Mouse (Mus musculus): ENCODE results near the gene Fen1.
"Not testable (repeated sequence)": the region's sequence is repeated elsewhere in the genome, so short reads cannot be mapped to it uniquely, and the experiment has no call there.

The Fen1 gene

DNA sequence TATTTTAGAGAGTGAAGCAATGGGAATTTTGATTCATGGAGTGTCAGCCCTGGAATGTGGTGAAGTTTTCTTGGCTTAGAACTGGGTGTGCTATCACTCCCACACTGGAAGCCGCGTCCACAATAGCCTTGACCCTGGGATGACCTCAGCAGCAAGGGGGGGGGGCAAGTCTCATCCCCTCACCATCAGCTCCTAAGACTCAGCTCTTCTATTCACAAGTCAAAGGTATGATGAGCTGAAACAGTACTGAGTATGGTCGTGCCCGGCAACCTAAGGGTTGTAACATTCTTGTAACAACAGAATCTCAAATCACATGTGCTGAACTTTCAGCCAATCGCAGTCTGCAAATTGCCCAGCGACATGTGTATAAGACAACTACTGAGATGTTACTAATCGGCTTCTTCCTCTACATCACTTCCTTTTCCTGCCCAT is 27.0 kb downstream of the Fen1 start:
- DNase-seq, result peak; percentile 64

DNA sequence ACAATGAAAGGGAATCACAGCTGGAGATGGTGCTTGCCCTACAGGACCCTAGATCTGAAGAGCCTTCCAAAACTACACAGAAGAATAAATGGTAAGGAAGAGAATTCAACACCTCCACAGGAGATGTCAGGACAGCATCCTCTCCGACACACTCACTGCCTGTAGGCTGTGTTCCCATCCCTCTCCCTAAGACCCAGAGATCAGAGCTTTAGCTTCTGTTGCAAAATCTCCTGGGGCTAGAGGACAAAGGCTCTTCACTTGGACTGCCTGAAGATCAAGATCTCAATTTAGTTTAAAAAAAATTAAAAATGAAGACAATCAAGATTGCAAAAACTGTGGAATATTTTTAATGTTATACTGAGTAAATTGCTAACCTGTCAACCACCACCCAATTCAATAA is 27.5 kb downstream of the Fen1 start:
- no peak for DNase-seq

DNA sequence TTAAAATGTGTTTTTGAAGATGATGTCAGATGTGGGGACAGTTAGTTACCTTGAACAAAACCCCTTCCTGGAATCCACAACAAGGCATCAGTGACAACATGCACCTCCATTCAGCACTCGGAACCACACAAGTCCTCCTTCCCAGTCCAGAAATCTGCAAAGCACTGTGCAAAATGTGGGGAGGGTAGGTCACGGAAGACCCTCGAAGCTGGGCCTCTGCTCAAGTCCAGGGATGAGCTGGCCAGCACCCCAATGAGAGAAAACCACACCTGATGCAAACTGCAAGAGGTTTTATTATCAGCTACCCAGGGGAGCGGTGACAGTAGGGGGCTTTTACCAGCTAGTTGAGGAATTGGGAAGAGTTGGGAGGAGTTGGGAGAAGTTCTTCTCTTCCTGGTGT is 29.0 kb downstream of the Fen1 start:
- DNase-seq, result no peak

DNA sequence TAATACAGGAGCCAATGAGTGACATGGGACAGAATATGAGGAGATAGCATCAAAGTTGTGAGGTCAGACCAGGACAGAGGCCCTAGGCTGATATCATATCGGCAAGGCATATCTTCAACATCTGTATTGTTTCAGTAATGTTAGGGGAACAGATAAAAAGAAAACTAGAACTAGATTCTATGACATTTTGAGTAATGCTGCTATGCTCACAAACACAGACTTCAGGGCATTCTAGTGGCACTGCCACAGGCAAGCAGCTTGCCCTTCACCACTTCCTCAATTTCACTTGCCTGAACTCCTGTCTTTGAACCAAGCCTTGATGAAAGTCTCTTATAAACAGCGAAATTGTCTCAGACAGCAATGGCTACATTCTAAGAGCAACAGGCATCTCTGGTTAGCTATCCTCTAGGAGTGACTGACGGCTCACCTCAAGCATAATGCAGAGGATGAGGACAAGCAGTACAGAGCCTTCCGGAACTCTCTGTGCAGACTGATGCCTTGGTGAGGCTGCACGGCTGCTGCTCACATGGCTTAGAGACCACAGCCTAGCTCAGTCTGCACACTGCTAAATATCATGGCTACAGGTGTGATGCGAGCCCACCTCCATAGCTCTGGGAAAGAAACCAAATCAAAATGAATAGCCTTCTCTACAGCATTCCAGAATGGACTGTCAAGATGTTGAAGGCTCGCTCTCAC is 30.0 kb downstream of the Fen1 start:
- no peak for DNase-seq

DNA sequence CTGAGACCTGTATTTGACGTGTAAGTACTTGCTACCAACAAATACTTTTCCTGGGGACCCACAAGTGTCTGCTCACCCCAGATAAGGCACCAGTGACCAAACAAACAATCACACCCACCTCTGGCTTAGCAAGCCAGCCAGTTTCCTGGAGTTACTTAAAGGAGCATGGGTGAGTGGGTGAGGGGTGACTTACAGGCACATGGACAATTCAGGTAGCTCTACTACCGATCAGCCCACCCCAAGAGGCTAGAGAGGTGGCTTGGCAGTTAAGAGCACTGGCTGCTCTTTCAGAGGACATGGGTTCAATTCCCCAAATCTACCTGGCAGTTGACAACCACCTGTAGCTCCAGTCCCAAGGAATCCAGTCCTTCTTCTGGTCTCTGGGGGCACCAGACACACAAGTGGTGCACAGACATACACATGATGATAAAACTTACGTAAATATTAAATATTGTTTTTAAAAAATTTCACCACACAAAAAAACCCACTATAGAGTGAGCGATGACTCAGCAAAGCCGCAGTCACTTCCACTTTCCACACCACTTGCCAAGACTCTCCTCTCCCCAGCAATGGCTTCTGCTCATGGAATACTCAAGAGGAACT is 30.8 kb downstream of the Fen1 start:
- DNase-seq, result no peak

DNA sequence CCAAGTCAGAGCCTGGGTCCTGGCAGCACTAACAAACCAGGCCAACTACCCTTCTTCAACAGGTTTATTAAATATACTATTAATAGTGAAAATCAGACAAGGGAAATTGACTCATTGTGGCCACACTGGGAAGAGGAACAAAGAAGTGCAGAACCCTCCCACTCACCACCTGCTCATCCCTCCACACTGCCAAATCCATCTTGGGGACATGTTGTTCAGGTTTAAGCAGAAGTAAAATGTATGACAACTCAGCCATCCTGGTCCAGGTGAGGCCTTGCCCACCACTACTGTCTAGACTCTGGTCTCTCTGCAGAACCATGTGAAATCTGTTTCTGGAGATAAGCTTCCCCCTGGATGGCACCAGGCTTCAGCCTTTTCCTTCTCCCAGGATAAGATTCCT is 32.1 kb downstream of the Fen1 start:
- no peak for DNase-seq

DNA sequence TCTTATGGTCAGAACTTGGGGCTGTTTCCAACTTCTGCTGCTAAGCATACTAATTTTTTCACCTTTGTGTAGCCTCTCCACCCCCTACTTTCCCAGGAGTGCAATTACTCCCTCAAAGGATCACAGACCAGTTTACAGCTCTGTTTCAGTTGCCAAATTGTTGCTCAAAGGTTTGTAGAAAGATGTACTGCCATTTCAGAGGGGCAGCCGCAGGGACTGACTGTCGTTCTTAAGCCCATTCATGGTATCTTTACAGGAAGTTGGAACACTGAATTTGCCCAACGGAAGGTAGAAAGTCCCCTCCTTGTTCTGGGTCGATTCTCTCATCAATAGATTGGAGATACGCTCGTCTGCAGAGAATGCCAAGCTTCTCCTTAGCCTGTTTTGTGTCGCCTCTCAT is 32.6 kb downstream of the Fen1 start:
- DNase-seq, result no peak

DNA sequence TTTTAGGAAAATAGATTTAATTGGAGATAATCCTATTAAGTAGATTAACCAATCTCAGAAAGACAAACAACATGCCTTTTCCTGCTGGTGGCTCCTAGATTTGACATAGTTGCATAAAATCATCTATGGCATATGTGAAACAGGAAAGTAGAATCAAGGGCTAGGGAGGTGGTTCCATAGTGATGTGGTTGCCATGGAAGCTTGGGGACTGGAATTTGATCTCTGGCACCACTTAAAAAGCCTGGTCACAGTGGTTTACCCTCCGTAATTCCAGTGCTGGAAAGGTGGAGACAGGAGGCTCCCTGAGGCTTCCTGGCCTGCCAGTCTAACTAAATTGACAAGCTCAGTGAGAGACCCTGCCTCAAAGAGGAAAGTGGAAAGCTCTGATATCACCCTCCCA is 33.5 kb downstream of the Fen1 start:
- no peak for DNase-seq

DNA sequence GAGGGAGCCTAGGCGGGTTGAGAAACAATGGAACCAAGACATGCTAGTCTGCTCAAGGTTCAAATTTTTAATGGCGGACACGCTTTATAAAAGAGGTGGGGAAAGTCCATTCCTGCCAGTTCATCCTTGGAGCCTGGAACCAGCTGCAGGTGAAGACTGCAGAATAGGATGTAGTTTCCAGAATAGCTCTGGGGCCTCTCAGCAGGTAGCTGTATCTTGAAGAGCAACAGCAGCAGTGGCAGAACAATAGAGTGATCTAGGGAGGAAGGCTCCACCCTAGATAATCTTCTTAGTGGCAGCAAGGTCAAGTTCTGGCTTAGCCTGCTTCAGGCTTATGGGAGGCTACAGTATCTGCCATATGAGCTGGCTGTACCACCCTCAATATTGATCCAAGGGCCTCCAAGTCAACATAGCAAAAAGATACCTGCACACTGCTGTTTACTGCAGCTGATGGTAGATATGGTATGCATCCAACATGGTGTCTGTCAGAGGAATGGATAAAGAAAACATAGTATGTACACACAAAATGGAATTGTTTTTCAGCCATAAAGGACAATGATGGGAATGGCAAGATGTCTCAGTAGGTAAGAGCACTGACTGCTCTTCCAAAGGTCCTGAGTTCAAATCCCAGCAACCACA is 34.2 kb downstream of the Fen1 start:
- DNase-seq, result not testable (repeated sequence)

DNA sequence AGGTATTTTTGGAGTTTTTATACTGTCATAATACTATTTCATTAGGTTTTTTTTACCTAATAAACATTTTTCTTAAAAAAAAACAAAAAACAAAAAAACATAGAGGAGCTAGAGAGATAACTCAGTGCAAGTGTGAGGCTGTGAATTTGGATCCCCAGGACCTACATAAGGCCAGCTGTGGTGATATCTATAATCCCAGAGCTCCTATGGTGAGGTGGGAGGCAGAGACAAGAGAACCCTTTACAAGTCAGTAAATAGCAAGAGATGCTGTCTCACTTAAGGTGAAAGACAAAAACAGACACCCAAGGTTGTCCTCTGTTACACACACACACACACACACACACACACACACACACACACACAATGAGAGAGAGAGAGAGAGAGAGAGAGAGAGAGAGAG is 34.8 kb downstream of the Fen1 start:
- DNase-seq, result no peak

DNA sequence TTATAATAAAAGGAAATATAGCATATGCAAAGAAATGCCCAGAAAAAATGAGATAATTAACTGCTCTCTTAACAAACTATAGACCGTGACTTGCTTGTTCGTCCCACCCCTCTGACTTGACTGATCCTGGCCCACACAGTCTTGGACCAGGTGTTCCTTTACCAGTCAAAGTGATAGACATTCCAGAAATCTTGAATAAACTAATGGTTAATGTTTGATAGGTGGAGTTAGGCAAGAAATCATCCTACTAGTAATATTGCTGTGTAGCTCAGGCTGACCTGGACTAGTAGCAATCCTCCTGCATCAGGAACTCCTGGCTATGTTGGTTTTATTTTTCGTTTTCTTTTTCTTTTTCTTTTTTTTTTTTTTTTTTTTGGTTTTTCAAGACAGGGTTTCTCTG is 35.5 kb downstream of the Fen1 start:
- no peak for DNase-seq

DNA sequence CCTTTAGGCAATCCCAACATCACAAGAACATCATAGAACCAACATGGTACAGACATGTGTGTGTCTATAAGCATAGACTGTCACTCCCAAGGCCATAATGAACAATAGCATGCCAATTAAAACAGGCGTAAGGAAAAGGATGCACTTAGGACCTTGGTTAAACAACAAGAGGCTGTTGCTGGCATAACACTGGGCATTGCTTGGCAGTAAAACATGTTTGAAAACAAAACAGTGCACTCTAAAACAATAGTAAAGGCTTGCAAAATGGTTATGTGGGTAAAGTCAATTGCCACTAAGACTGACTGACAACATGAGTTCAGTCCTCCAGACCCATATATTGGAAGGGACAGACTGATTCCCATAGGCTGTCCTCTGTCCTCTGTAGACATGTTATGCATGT is 36.0 kb downstream of the Fen1 start:
- no peak for DNase-seq

DNA sequence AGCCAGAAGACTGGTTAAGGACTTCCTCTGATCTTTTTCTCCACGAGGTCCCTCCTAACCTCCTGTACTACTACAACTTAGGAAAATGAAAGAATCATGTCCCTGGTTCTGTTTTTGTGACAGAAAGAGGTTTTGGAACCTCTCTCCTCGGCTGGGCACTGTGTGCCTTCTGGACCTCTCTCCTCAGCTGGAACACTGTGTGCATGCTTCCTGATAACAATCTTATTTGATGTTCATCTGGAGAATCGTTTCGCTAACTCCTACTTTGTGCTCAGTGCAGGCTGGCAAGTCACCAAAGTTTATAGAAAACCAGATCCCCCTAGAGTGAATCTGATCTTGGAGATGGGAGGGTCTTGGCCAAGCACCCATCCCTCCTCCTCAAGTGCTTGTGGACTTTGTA is 36.9 kb downstream of the Fen1 start:
- DNase-seq, result no peak

DNA sequence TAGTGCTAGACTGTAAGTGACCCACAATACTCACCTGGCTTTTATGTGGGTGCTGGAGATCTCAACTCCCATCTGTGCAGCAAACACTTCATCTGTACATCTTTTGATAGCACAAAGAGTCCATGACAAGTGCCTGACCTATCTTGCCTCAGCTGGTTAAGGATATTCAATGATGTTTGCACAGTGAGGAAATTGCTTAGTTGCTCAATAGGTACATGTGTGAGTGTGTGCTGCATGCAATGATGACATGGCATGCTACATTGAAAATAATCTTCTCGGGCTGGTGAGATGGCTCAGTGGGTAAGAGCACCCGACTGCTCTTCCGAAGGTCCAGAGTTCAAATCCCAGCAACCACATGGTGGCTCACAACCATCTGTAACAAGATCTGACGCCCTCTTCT is 38.0 kb downstream of the Fen1 start:
- not testable (repeated sequence) for DNase-seq

DNA sequence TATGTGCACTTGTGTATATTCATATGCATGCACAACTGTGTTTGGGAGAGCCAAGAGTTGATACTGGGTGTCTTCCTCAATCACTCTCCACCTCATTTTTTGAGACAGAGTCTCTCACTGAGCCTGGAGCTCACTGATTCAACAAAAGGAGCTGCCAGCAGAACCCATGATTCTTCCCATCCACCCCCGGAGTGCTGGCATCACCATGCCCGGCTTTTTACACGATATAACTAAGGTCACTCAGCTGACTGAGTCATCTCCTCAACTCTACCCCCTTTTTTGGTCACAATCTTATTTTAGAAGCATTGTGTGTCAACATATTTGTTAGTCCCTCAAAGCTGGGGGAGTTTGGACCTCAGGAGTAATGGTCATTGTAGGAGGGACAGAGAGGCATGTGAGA is 40.1 kb downstream of the Fen1 start:
- no peak for DNase-seq

DNA sequence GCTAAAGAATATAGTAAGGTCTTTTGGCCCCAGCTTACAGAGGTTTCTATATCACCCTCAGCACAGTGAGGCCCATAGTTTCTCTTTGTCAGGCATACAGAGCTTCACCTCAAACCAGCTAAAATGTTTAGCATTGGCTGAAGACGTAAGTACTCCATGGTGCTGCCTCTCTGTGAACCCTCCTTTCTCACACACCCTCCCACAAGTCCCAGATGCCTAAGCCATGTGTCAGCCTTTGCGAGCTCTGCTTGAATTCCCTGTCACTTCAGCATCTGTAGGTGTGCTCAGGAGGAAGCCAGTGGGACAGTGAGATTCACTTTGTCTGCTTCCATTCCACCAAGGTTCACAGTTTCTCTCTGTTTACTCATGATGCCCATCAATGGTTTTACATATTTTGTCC is 46.2 kb downstream of the Fen1 start:
- DNase-seq, result no peak

DNA sequence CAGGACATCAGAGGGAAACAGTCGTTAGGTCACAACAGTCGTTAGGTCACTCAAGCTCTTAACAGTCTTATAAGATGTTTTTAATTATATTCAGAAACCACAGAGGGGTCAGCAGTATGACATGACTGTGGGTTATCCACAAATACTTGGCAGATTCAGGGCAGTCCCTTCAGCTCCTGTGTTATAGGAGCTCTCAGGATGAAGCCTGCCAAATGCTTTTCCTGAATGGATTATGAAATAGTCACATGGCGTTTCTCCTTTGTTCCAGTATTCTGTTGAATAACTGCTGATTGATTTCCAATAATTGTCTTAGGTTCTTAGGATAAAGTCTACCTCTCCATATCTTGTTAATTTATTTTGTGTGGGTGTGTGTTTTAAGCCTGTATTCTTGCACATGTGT is 54.8 kb downstream of the Fen1 start:
- no peak for DNase-seq

Data from lung, postnatal 10 days (tissue).